Mouse (Mus musculus): ENCODE results near the gene Obscn.

GRCm38 (mm10) chr11:58971796-58972195 is 164.4 kb downstream of the Obscn start:
- TF ChIP-seq POLR2A (IDR thresholded peaks at IDR 0.05; ENCODE audit: low read depth, low read length) (no peak), CTCF (conservative IDR thresholded peaks at IDR 0.05; ENCODE audit: insufficient read depth, insufficient read length, low read depth, low read length) (no peak)
